Mouse (Mus musculus): ENCODE measurements around the gene Scgb1b11. TPM values are rescaled to one million over a fixed set of nuclear protein-coding genes. Genes with fewer than 3 reads are reported as not detected.
"Not testable (repeated sequence)": the region's sequence is repeated elsewhere in the genome, so short reads cannot be mapped to it uniquely, and the experiment has no call there.

The Scgb1b11 gene
- not detected for polyA plus RNA-seq (2021)

- in situ Hi-C loops (cut with MboI; ENCODE audit: low pct_unique_long_range_greater_than_20kb); DNase-seq (ENCODE audit: low read depth, low spot score); POLR2A ChIA-PET; CTCF ChIA-PET; H3K27me3 ChIP-seq; ATAC-seq: not testable (repeated sequence)
These were observed at the start of gene Scgb1b11 for GRCm38 (mm10) chr7:32222540-32222939. Scgb1b11 (plus strand) TSS chr7:32222840.

DNA sequence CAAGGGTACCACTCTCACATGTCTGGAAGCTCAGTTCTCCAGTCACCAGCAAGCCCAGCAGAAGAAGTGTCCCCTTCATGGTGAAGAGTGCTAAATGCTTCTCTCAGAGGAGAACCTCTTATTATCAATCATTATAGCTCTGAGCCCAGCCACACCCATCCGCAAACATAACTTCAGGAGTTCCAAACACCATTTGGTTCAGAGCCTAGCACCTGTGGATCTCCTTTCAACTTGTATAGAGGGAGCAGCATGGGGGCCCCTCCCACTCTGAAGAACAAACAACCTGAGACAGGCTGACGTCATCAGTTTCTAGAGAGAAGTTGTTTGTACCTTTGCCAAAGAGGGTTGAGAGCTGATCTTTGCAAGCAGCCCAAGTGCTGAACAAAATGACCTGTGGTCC is 11.6 kb upstream of the Scgb1b11 start, which contains the start of gene Scgb2b11:
TSS of gene Scgb2b11 (minus strand) at position 101 of the 400 bp plus-strand sequence.
- ATAC-seq; in situ Hi-C loops (cut with MboI; ENCODE audit: low pct_unique_long_range_greater_than_20kb); H3K27me3 ChIP-seq; POLR2A ChIA-PET; DNase-seq (ENCODE audit: low read depth, low spot score); CTCF ChIA-PET: not testable (repeated sequence)

Other genes starting within 250 kb of the Scgb1b11 start
- not detected for gene Scgb1b10, start 122.0 kb upstream of the Scgb1b11 start, polyA plus RNA-seq (2021)
- gene Scgb2b11, start 11.7 kb upstream of the Scgb1b11 start, polyA plus RNA-seq (2021) = not detected
- not detected for gene Scgb2b12, start 104.4 kb downstream of the Scgb1b11 start, polyA plus RNA-seq (2021)
- not detected for gene Scgb1b12, start 111.3 kb downstream of the Scgb1b11 start, polyA plus RNA-seq (2021)
- not detected for gene Scgb1b29, start 218.7 kb downstream of the Scgb1b11 start, polyA plus RNA-seq (2021)

Measured in Patski (cell line).